Mouse (Mus musculus) cortical plate, adult 2 months (tissue): ENCODE data around the gene Trmt5.

Source experiments
- CTCF ChIP-seq: fragments of 200-500 bp; IDR thresholded peaks from 2 replicates; pipeline ENCODE4 v1.5.1; 2011; ENCODE audit warnings: mild to moderate bottlenecking, control low read depth, low read length; ENCODE audit not compliant: insufficient read depth; ENCODE audit errors: extremely low read depth
- POLR2A ChIP-seq: fragments of 200-500 bp; IDR thresholded peaks from 2 replicates; pipeline ENCODE4 v1.6.1; 2011; ENCODE audit warnings: mild to moderate bottlenecking, low read length, control low read depth; ENCODE audit not compliant: insufficient read depth; ENCODE audit errors: extremely low read depth

DNA sequence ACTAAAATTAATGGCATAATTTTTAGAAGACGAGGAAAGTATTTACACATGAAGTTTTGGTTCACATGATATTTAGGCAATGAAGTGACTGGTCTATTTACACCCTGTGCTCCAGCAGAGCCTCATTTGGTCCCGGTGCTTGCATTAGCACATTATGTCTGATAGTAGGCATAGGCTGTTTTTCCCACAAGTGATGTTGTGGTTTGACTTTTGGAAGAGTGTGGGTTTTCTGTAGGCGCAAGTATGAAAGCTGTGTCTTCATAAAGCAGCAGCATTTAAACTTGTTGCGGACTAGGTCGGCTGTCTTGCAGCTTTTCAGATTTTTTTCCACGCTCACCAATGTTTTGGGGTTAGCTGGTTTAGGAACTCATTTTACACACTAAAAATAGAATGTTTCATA lies 27.2 kb downstream of the Trmt5 start:
- no peak for TF ChIP-seq POLR2A
- no peak for TF ChIP-seq CTCF
